Mouse (Mus musculus) forelimb bud, embryonic 11.5 days (tissue): ENCODE results near the gene Nob1.

ENCODE experiments used
- DNase-seq: peaks from one replicate; pipeline ENCODE4 v3.0.0-alpha.2; 2012; ENCODE audit warnings: low read depth, low spot score

The Nob1 gene

GRCm38 (mm10) chr8:107386171-107386570, 38.7 kb downstream of the Nob1 start:
- DNase-seq: no peak

DNA sequence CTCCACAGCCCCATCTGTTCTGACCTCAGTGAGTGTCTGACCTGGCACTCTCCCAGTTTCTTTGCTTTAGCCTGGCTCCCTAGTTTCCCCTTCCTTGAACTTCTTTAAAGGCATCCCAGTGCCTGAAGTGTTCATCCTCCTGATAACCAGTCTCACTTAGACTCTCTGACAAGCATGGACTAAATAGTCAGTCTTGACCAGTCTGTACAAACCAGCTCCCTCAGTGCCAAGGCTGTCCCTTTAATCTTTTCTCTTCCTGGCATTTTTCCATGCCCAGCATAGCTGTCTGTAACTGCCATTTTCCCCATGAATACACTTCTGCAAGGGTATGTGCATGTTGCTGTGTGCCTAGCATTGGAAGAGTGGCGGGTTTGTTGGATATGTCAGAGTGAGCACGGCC, 39.8 kb downstream of the Nob1 start:
- no peak for DNase-seq

- no peak for DNase-seq
Observed at GRCm38 (mm10) chr8:107384651-107385050, 40.2 kb downstream of the Nob1 start.

DNA sequence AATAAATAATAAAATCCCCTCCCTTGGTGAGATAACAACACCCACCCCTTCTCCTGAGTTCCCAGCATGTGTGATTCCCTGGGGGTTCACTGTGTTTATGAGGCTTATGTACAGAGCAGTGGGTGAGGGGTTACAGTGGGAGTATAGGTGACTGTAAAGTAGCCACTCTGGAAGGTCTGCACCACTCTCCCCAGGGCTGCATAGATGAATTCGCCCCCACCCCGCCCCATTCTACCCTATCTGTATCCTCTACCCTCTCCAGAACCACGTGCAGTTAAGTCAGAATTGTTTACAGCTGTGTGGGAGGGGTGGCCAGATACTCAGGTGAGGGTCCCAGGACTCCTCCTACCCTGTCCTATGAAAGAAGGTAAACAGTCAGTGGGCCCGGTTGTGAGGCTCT, 42.0 kb downstream of the Nob1 start:
- no peak for DNase-seq

DNA sequence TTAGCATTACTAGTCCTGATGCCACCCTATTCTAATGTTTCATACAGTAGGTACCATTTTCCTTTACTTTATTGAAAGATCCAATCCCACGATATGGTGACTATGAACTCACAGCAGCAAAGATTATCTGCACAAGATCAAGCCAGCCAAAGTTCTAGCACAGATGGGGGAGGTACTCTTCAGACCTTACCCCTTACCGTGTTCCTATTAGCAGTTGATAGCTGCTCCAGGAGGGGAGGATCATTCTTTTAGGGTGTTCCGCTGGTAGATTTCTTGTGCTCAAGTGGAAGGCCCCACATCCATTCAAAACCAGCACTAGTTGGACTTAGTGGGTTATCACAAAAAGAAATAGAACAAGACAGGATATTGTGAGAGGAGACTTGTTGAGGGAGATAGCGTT, 43.2 kb downstream of the Nob1 start:
- no peak for DNase-seq

- DNase-seq: no peak
Observed at GRCm38 (mm10) chr8:107380734-107381133, 44.1 kb downstream of the Nob1 start.

DNA sequence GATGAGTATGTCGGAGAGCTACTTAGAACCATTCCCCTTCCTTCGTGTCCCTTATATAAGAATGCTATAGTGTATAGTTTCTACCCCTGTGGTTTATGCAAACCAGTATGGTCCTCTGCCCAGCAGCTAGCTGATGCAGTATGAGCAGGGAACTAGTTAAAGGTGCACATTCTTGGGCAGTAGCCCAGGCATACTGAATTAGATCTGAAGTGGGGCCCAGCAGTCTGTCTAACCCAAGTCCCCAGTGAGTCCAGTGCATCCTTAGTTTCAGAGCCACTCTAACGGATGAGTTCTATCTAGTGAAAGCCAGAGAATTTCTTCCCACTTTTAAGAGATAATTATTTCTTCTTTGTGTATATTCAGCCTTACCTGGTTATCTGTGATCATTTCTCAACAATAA, 47.5 kb downstream of the Nob1 start:
- DNase-seq: no peak

GRCm38 (mm10) chr8:107370311-107370710, 54.5 kb downstream of the Nob1 start:
- DNase-seq: no peak
